Mouse (Mus musculus): ENCODE results near the gene Thoc3. TPM values are rescaled to one million over a fixed set of nuclear protein-coding genes. Genes with fewer than 3 reads are reported as not detected.

Gene Thoc3
- polyA plus RNA-seq, 1 experiment from 2014 or later = 56.5 TPM

GRCm38 (mm10) chr13:54436666-54437065, 32.0 kb downstream of the Thoc3 start:
- WGBS = 60% methylated on average over 5 of the region's 5 CpGs
- DNase-seq (ENCODE audit: low spot score) = no peak
- no peak for ATAC-seq
- TF ChIP-seq EP300 (IDR thresholded peaks at IDR 0.05) (no peak), CTCF (IDR thresholded peaks at IDR 0.05) (no peak)
- H3K4me1 ChIP-seq (ENCODE audit: insufficient read depth, low read depth, low read length) = no peaks in the 10 kb centered on the region
- H3K27ac ChIP-seq (ENCODE audit: low read length) = no peak overlapping the region
- no peaks in the 10 kb centered on the region for H3K36me3 ChIP-seq (ENCODE audit: insufficient read depth, low read length)
- no peak overlapping the region for H3K9ac ChIP-seq (replicated peaks; ENCODE audit: low read depth)
- no peaks in the 10 kb centered on the region for H3K9me3 ChIP-seq (ENCODE audit: low read length)
- H3K4me2 ChIP-seq (replicated peaks; ENCODE audit: low read depth, low read length) = no peak overlapping the region
- H3K27me3 ChIP-seq (replicated peaks; ENCODE audit: insufficient read depth, low read length) = no peaks in the 10 kb centered on the region
- no peak overlapping the region for H3K4me3 ChIP-seq (ENCODE audit: low read depth, low read length)

- WGBS = 77% methylated on average over 9 of the region's 9 CpGs
- Histone ChIP-seq H3K4me2 (replicated peaks; ENCODE audit: low read depth, low read length) (no peak overlapping the region), H3K36me3 (ENCODE audit: insufficient read depth, low read length) (no peaks in the 10 kb centered on the region), H3K4me1 (ENCODE audit: insufficient read depth, low read depth, low read length) (no peaks in the 10 kb centered on the region), H3K27ac (ENCODE audit: low read length) (no peak overlapping the region), H3K4me3 (ENCODE audit: low read depth, low read length) (no peak overlapping the region), H3K9me3 (ENCODE audit: low read length) (no peaks in the 10 kb centered on the region), H3K27me3 (replicated peaks; ENCODE audit: insufficient read depth, low read length) (no peaks in the 10 kb centered on the region), H3K9ac (replicated peaks; ENCODE audit: low read depth) (no peak overlapping the region)
- no peak for TF ChIP-seq EP300 (IDR thresholded peaks at IDR 0.05)
- TF ChIP-seq CTCF (IDR thresholded peaks at IDR 0.05) = no peak
- ATAC-seq (no peak), DNase-seq (ENCODE audit: low spot score) (no peak)
Measured at GRCm38 (mm10) chr13:54431161-54431560, 37.5 kb downstream of the Thoc3 start.

- Histone ChIP-seq H3K4me2 (replicated peaks; ENCODE audit: low read depth, low read length) (no peak overlapping the region), H3K36me3 (ENCODE audit: insufficient read depth, low read length) (no peaks in the 10 kb centered on the region), H3K4me1 (ENCODE audit: insufficient read depth, low read depth, low read length) (peaks cover 4% of the 10 kb centered on the region; the same call in 1 of the 2 replicates), H3K27me3 (replicated peaks; ENCODE audit: insufficient read depth, low read length) (no peaks in the 10 kb centered on the region), H3K4me3 (ENCODE audit: low read depth, low read length) (no peak overlapping the region), H3K9me3 (ENCODE audit: low read length) (no peaks in the 10 kb centered on the region), H3K27ac (ENCODE audit: low read length) (no peak overlapping the region), H3K9ac (replicated peaks; ENCODE audit: low read depth) (no peak overlapping the region)
- WGBS = 27% methylated on average over 2 of the region's 2 CpGs
- no peak for TF ChIP-seq CTCF (IDR thresholded peaks at IDR 0.05)
- TF ChIP-seq EP300 (IDR thresholded peaks at IDR 0.05) = no peak
- DNase-seq (ENCODE audit: low spot score) (no peak), ATAC-seq (no peak)
Measured at GRCm38 (mm10) chr13:54430051-54430450, 38.6 kb downstream of the Thoc3 start.

- peaks cover 4% of the 10 kb centered on the region; the same call in 1 of the 2 replicates for H3K4me1 ChIP-seq (ENCODE audit: insufficient read depth, low read depth, low read length)
- no peaks in the 10 kb centered on the region for H3K9me3 ChIP-seq (ENCODE audit: low read length)
- no peak overlapping the region for H3K27ac ChIP-seq (ENCODE audit: low read length)
- peak; percentile 54 for ATAC-seq
- peak; percentile 67 for DNase-seq (ENCODE audit: low spot score)
- no peak for TF ChIP-seq EP300 (IDR thresholded peaks at IDR 0.05)
- TF ChIP-seq CTCF (IDR thresholded peaks at IDR 0.05) = no peak
- no peak overlapping the region for H3K4me2 ChIP-seq (replicated peaks; ENCODE audit: low read depth, low read length)
- 62% methylated on average over 3 of the region's 3 CpGs for WGBS
- H3K9ac ChIP-seq (replicated peaks; ENCODE audit: low read depth) = no peak overlapping the region
- H3K4me3 ChIP-seq (ENCODE audit: low read depth, low read length) = no peak overlapping the region
- no peaks in the 10 kb centered on the region for H3K36me3 ChIP-seq (ENCODE audit: insufficient read depth, low read length)
- no peaks in the 10 kb centered on the region for H3K27me3 ChIP-seq (replicated peaks; ENCODE audit: insufficient read depth, low read length)
Measured at GRCm38 (mm10) chr13:54428771-54429170, 39.9 kb downstream of the Thoc3 start.

DNA sequence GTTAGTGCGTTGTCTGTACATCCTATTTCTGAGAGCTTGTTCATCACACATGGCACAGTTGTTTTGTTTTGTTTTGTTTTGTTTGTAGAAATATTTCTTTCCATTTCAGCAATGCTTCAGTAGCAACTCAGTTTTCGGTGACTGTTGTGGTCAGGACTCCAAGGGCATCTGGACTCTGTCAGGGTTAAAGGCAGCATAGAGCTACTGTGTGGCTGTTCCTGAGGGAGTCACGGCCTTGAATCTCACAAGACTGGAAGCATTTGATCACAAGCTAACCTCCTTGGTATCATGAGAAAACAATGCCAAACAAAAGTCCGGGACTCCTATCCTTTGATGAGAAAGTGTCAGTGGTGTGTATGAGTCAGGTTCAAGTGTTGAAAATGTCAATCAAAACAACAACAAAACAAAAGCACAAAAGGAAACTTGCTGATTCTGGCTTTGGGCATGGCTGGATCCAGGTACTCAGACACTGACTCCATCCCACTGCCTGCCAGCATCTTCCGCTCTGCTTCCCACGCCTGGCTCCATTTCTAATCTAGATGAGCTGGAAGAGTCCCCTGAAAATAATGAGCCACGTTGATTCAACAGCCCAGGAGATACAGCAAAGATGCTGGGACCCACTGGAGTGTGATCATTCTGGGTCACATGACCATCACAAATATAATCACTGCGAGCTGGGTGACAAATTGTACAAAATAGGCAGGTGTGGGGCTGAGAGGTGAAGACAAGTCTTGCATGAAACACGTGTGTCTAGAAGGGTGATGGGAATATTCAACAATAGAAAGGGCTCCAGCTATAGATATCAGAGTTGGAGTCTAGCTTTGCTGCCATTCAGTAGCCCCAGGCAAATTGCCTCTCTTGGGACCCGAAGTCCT, 41.6 kb downstream of the Thoc3 start:
- 65% methylated on average over 10 of the region's 10 CpGs for WGBS
- no peak for TF ChIP-seq EP300 (IDR thresholded peaks at IDR 0.05)
- TF ChIP-seq CTCF (IDR thresholded peaks at IDR 0.05) = no peak
- no peaks in the 10 kb centered on the region for H3K27me3 ChIP-seq (replicated peaks; ENCODE audit: insufficient read depth, low read length)

DNA sequence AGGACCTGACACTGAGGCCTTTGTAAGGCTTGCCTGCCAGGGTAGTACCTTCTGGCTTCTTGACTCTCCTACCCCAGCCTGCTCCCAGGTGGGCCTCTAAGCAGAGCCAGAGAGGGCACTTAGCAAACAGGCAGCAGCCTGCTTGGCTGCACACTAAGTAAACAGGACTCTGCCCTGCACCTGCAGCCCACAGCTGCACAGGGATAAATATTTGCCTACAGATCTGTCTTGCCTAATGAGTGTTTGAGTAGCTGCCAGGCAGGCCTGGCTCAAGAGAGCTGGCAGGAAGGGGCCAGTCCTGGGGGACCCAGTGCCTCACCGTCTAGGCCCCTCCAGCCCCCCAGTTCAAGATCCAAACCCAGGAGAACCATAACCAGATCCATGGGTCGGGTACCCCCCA, 43.4 kb downstream of the Thoc3 start:
- Histone ChIP-seq H3K4me1 (ENCODE audit: insufficient read depth, low read depth, low read length) (peaks cover 4% of the 10 kb centered on the region; the same call in 1 of the 2 replicates), H3K4me3 (ENCODE audit: low read depth, low read length) (no peak overlapping the region), H3K9me3 (ENCODE audit: low read length) (no peaks in the 10 kb centered on the region), H3K4me2 (replicated peaks; ENCODE audit: low read depth, low read length) (no peak overlapping the region), H3K27ac (ENCODE audit: low read length) (no peak overlapping the region), H3K36me3 (ENCODE audit: insufficient read depth, low read length) (no peaks in the 10 kb centered on the region), H3K9ac (replicated peaks; ENCODE audit: low read depth) (no peak overlapping the region; the same call in 1 of the 2 replicates), H3K27me3 (replicated peaks; ENCODE audit: insufficient read depth, low read length) (no peaks in the 10 kb centered on the region)
- peak; percentile 63 for DNase-seq (ENCODE audit: low spot score)
- WGBS = 13% methylated on average over 2 of the region's 2 CpGs
- ATAC-seq = peak; percentile 92
- TF ChIP-seq EP300 (IDR thresholded peaks at IDR 0.05) = no peak
- no peak for TF ChIP-seq CTCF (IDR thresholded peaks at IDR 0.05)

More for the DNA sequence above, 41.6 kb downstream of the Thoc3 start:
- Histone ChIP-seq H3K36me3 (ENCODE audit: insufficient read depth, low read length) (no peaks in the 10 kb centered on the region), H3K9me3 (ENCODE audit: low read length) (no peaks in the 10 kb centered on the region), H3K4me1 (ENCODE audit: insufficient read depth, low read depth, low read length) (peaks cover 4% of the 10 kb centered on the region; the same call in 1 of the 2 replicates), H3K9ac (replicated peaks; ENCODE audit: low read depth) (no peak overlapping the region), H3K27ac (ENCODE audit: low read length) (no peak overlapping the region), H3K4me2 (replicated peaks; ENCODE audit: low read depth, low read length) (no peak overlapping the region), H3K4me3 (ENCODE audit: low read depth, low read length) (no peak overlapping the region)
- DNase-seq (ENCODE audit: low spot score) (no peak), ATAC-seq (no peak)

Data from lung, postnatal 0 days (tissue).